Mouse (Mus musculus) thymus, postnatal 4 days (tissue): Measurements from ENCODE around the gene March8.
"Not testable (repeated sequence)": the region's sequence is repeated elsewhere in the genome, so short reads cannot be mapped to it uniquely, and the experiment has no call there.

Experiments used
- DNase-seq: peaks from one replicate; pipeline ENCODE4 v3.0.0; 2021

March8 gene

DNA sequence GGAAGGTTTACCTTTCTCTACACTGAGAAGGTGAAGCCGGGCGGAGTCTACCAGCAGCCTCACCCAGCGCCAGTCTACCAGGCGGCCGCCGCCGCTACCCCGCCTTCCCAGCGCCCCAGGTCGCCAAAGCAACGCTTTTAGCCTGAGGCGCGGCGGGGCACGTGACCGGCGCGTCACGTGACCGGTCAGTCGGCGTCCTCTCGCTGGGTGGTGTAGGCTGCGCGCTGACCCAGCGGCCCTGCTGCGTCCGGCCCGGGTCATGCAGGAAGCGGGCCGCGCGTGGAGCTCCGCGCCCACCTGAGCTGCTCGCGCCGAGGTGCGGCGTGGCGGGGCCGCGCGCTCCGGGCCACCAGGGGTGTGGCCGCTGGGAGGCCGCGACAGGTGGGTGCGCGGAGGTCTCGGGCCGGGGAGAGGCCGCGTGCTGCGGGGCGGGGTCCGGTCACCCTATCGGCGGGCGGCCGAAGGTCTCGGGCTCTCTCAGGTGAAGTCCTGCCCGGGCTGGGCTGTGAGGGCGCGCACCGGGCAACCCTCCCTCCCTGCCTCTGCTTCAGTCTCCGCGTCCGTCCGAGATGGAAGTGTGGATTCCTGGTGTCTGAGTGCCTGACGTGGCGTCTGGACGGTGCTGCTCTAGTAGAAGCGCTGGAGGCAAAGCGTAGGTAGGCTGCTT is at the start of gene March8:
Gene March8 (plus strand): TSS at position 190 of the 667 bp plus-strand sequence.
- DNase-seq: peak; percentile 72

DNA sequence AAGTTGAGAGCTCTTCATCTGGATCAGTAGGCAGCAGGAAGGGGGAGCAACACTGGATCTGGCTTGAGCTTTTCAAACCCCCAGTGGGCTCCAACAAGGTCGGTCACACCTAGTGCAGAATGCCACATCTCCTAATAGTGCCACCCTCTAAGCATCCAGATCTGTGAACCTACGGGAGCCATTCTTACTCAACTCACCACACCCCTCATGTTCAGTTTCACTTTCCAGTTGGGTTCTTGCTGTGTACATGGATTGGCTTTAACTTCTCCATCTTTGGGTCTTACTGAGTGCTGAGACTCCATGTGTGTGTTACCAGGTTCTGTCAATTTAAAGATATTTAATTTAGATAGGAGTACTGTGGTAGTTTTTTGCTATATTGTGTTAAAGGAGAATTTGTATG is 26.4 kb upstream of the March8 start:
- DNase-seq: no peak

- DNase-seq: no peak
These were observed 18.6 kb upstream of the March8 start for GRCm38 (mm10) chr6:116319259-116319658.

DNA sequence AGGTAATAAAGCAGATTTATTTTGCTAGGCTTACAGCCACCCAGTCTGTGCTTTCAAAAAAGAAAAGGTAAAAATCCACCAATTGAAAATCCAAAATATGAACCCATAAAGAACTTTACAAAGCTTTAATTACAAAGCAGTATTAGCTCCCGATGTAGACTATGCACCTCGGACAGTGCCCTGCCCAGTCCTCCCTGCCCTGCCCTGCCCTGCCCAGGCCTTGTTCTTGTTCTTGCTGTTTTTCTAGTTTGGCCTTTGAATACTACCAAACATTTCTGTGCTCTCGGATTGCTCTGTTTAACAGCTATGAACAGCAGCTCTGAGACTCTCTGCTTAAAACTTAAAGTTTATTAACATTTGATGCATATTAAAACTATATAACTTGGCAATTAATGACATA is 11.2 kb upstream of the March8 start:
- no peak for DNase-seq

GRCm38 (mm10) chr6:116331396-116331795 is 6.4 kb upstream of the March8 start:
- DNase-seq: no peak

DNA sequence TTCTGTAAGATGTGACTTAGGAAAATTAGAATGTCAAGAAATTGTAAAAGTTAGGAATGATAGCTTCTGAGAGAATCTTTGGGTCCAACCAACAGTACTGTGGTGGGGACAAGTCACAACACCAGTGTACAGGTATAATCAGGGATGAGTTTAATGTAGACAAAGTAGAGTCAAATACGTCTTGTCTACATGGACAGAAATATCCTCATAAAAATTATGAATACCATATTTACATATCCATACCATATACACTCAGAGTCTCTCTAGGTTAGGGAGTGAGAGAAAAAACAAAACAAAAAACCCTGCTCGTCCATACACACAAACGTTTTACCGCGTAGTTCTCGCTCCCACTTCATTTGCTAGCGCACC is 374 bp upstream of the March8 start:
- no peak for DNase-seq

GRCm38 (mm10) chr6:116338520-116338919 is 696 bp downstream of the March8 start:
- no peak for DNase-seq

- no peak for DNase-seq
These were observed 1.3 kb downstream of the March8 start for GRCm38 (mm10) chr6:116339088-116339487.

DNA sequence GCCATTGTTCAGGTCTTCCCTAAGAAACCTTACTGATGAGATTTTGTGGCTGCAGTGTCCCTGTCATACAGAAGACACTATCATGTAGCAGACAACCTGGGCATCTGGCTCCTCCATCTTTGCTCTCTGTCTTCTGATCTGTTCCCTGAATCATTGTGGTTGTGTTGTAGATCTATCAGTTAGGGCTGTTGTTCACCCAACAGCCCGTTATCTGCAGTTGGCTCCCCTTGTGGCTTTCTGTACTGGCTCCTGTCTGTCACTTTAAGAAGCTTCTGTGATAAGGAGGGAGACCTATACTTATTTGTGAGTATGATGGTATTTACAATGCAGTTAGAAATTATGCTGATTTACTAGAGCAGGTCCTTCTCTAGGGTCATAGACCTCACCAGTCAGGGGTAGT is 2.7 kb downstream of the March8 start:
- DNase-seq: no peak

GRCm38 (mm10) chr6:116347953-116348352 is 10.1 kb downstream of the March8 start:
- DNase-seq: no peak

DNA sequence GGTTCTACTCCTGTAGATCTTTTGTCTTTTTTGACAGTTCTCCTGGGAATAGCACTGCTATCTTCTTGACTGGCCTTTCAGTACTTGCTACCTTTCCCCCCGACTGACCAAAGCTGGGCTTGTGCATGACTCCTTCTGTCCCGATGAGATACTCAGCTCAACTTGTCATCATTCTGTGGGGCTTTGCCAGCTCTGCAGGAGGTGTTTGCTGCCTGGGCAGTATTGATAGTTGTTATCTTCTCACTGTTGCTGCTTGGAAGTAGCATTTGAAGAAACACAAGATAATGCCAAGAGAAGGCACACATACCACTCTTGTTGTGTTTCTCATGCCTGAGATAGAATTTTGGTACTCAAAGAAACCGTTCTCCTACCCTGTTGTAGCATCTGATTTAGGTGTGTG is 12.2 kb downstream of the March8 start:
- DNase-seq: no peak

DNA sequence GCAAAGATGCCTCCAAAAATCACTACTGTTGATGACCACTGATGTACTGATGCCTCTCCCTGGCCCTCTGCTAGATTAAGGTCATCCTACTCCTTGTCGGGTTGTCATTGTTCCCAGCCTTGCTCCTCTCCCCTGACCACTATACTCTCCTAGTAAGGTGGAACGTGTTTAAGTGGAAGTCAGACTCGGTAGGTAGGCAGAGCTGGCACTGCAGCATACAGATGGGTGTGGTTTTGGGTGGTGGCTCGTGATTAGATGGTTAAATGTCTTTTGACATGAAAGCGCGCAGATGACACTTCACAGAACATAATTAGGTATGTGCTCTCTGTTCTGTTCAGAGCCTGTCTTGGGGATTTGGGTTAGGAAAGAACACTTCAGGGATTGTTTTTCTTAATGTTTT is 12.8 kb downstream of the March8 start:
- DNase-seq: no peak

DNA sequence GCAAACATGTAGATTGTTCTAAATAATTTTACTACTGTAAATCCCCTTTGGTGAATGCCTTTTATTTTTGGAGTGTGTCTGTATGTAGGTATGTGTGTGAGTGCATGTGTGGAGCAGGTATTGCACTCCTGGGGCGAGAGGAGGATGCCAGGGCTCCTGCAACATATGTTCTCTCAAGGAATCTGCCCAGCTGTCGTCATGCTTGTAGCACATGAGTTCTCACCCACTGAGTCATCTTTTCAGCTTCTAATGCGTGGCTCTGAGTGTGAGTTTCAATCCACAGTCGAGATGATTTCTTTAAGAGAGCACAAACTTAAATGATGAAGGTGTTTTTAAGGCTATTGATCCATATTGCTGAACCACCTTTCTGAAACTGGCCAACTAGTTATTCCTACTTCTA is 13.7 kb downstream of the March8 start:
- no peak for DNase-seq

DNA sequence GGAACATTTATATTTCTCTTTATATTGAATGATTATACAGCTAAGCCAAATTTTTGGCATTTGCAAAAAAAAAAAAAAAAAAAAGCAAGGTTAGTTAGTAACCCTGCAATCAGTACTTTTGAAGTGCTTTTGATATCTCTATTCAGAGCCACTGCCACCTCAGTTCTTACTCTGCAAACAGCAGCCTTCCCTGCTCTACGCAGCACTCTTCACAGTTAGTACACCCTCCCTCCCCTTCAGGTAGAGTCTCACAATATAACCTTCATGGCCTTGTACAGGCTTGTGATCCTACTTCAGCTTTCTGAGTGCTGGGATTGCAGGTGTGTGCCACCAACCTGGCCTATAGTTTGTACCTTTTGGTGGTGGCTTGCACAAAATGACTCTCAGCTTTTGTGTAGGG is 15.6 kb downstream of the March8 start:
- no peak for DNase-seq

DNA sequence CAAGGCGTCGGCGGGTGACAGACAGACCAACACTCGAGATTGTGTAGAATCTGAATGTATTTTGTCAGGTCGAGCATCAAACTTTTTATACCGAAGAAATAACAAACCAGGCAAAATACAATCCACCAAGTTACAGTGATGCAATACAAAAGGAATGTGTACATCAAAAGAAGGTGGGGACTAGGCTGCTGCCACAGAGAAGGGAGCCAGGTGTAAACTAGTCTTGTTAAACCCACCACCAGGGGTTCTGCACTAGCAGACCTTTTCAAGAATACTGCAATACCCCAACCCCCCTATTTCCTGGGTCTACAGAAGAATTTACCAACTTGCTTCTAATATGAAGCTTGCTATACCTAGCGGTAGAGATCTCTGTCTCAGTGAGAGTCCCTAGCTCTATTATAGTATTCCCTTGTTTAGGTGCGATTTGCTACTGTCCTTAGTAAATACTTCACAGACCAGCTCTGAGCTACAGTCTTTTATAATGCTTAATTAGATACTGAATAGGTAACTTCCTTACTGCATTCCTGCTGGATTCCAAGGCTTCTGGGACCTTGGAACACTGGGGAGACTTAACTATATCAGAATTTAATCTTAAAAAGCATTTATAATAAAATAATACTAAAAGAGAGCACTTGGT is 18.6 kb downstream of the March8 start:
- DNase-seq: not testable (repeated sequence)

DNA sequence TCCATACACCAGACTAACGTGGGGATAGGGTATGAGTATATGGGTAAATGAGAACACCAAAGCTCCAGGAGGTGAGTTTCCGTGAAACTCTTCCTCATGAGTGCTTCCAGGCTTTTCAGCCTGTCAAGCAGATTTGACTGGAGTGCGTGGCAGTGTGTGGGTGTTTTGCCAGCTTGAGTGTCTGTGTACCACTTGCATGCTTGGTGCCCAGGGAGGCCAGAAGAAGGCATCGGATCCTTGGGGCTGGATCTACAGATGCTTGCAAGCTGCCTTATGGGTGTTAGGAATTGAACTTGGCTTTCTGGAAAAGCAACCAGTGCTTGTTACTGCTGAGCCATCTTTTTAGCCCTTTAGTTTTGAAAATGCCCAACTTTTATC is 19.1 kb downstream of the March8 start:
- no peak for DNase-seq

DNA sequence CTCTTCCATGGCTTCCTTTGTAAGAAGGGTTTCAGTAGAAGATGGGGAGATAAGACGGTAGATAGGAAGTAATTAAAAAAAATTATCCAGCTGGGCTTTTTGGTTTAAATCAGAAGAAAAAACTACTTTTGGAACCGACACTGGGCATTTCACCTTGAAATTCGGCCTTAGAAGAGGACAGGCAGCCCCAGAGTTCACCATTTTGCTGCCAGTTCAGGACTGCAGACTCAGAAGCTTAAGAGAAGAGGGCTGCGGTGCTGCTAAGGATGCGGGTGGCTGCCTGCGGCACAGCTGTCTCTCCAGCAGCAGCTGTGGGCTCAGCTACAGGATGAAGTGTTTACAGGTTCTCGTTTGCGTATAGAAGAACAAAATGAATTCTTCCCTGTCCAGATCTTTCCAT is 20.2 kb downstream of the March8 start:
- no peak for DNase-seq

- no peak for DNase-seq
These were observed 21.4 kb downstream of the March8 start for GRCm38 (mm10) chr6:116359256-116359655.

GRCm38 (mm10) chr6:116361463-116361862 is 23.6 kb downstream of the March8 start:
- DNase-seq: no peak

GRCm38 (mm10) chr6:116361993-116362392 is 24.2 kb downstream of the March8 start:
- no peak for DNase-seq

GRCm38 (mm10) chr6:116367971-116368370 is 30.1 kb downstream of the March8 start:
- no peak for DNase-seq

- DNase-seq: no peak
These were observed 32.0 kb downstream of the March8 start for GRCm38 (mm10) chr6:116369811-116370210.

DNA sequence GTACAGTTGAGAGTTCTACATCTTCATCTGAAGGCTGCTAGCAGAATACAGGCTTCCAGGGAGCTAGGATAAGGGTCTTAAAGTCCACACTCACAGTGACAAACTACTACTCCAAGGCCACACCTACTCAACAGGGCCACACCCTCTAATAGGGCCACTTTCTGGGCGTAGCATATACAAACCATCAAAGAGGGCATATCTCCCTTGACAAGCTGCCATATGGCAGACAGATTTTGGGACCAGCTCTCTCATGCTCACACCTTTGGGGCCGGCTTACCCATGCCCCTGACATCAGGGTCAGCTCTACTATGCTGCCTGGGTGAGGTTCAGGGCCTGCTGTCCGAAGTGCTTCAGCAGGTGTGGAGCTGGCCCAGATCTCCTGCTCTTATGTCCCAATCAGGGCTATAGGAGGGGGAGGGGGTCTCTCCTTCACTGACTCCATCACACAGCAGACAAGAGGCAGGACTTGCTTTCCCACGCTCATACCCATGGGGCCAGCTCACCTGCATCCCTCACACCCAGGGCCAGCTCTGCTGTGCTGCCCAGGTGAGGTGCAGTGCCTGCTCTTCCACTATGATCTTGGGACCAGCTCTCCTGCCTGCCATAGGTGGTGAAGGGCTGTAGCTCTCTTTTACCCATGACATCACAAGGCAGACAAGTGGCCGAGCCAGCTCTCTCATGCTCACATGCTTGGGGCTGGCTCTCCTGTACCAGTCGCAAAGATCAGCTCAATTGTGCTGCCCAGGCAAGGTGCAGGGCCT is 32.6 kb downstream of the March8 start:
- DNase-seq: no peak

- DNase-seq: no peak
These were observed 33.7 kb downstream of the March8 start for GRCm38 (mm10) chr6:116371500-116371899.
